Mouse (Mus musculus) olfactory bulb, adult 2 months (tissue): ENCODE results near the gene Ryr2. TPM values are rescaled to one million over a fixed set of nuclear protein-coding genes. Genes with fewer than 3 reads are reported as not detected.

Source experiments
- H3K27ac ChIP-seq: fragments of 200-500 bp; 2 replicates; pipeline ENCODE4 v1.5.1; 2012; ENCODE audit warnings: low read depth, low read length; ENCODE audit not compliant: insufficient read depth
- H3K4me1 ChIP-seq: fragments of 200-500 bp; 2 replicates; pipeline ENCODE4 v1.6.1; 2012; ENCODE audit warnings: low read length; ENCODE audit not compliant: control insufficient read depth, insufficient read depth
- H3K4me3 ChIP-seq: fragments of 200-500 bp; 2 replicates; pipeline ENCODE4 v1.5.1; 2012; ENCODE audit warnings: mild to moderate bottlenecking, low read depth, low read length, moderate library complexity; ENCODE audit not compliant: insufficient read depth
- CTCF ChIP-seq: fragments of 200-500 bp; IDR thresholded peaks from 2 replicates; pipeline ENCODE4 v1.5.1; 2012; ENCODE audit warnings: low read depth, mild to moderate bottlenecking, low read length, moderate library complexity; ENCODE audit not compliant: insufficient read depth
- POLR2A ChIP-seq: fragments of 200-500 bp; IDR thresholded peaks from 2 replicates; pipeline ENCODE4 v1.6.1; 2012; ENCODE audit warnings: mild to moderate bottlenecking, low read depth, low read length, moderate library complexity; ENCODE audit not compliant: insufficient read depth
- WGBS: fragments of 180-500 bp; shearing (Covaris S2); methylation state at CpG from one replicate; pipeline ENCODE4 v1.1.7; 2018; 5-methylcytosine and 5-hydroxymethylcytosine counted together
- polyA plus RNA-seq: library from polyadenylated mRNA; stranded (reverse); fragments of >200 nt; gene quantifications from 2 replicates; pipeline ENCODE4 v1.2.4, GENCODE M21; 2012; ENCODE audit warnings: low replicate concordance; ENCODE audit not compliant: missing spikeins, insufficient read depth, insufficient read length

Ryr2 gene
- polyA plus RNA-seq, 1 experiment, result 196 TPM

GRCm38 (mm10) chr13:12033272-12033671 lies 73.5 kb downstream of the Ryr2 start:
- Histone ChIP-seq H3K4me3 (no peak overlapping the region), H3K27ac (no peak overlapping the region), H3K4me1 (peaks cover 10% of the 10 kb centered on the region)
- 89% methylated on average over 5 of the region's 5 CpGs for WGBS
- TF ChIP-seq POLR2A (no peak), CTCF (no peak)

GRCm38 (mm10) chr13:12029841-12030240 lies 76.9 kb downstream of the Ryr2 start:
- 68% methylated on average over 7 of the region's 7 CpGs for WGBS
- no peak overlapping the region for H3K4me3 ChIP-seq
- peaks cover 5% of the 10 kb centered on the region for H3K4me1 ChIP-seq
- H3K27ac ChIP-seq, result no peak overlapping the region
- no peak for TF ChIP-seq CTCF

- H3K4me1 ChIP-seq, result peaks cover 5% of the 10 kb centered on the region
- 86% methylated on average over 4 of the region's 4 CpGs for WGBS
- no peak overlapping the region for H3K27ac ChIP-seq
- TF ChIP-seq POLR2A (no peak), CTCF (no peak)
- H3K4me3 ChIP-seq, result no peak overlapping the region
Observed at GRCm38 (mm10) chr13:12029326-12029725, 77.4 kb downstream of the Ryr2 start.

- TF ChIP-seq CTCF (no peak), POLR2A (no peak)
- WGBS, result 89% methylated on average over 9 of the region's 9 CpGs
- no peak overlapping the region for H3K27ac ChIP-seq
- no peak overlapping the region for H3K4me3 ChIP-seq
- peaks cover 12% of the 10 kb centered on the region for H3K4me1 ChIP-seq
Observed at GRCm38 (mm10) chr13:12018046-12018445, 88.7 kb downstream of the Ryr2 start.

GRCm38 (mm10) chr13:12013986-12014385 lies 92.8 kb downstream of the Ryr2 start:
- TF ChIP-seq CTCF (no peak), POLR2A (no peak)
- WGBS, result 64% methylated on average over 8 of the region's 8 CpGs
- H3K4me3 ChIP-seq, result no peak overlapping the region
- H3K27ac ChIP-seq, result no peak overlapping the region
- peaks cover 7% of the 10 kb centered on the region for H3K4me1 ChIP-seq

- TF ChIP-seq CTCF (no peak), POLR2A (no peak)
- H3K4me3 ChIP-seq, result no peak overlapping the region
- WGBS, result 63% methylated on average over 6 of the region's 6 CpGs
- H3K27ac ChIP-seq, result no peak overlapping the region
- H3K4me1 ChIP-seq, result peaks cover 6% of the 10 kb centered on the region
Observed at GRCm38 (mm10) chr13:12008995-12009689, 97.6 kb downstream of the Ryr2 start.

GRCm38 (mm10) chr13:12007579-12007978 lies 99.2 kb downstream of the Ryr2 start:
- TF ChIP-seq POLR2A, result no peak
- WGBS, result 75% methylated on average over 2 of the region's 2 CpGs
- Histone ChIP-seq H3K27ac (no peak overlapping the region), H3K4me3 (no peak overlapping the region), H3K4me1 (peaks cover 7% of the 10 kb centered on the region)

- Histone ChIP-seq H3K4me1 (peaks cover 11% of the 10 kb centered on the region), H3K27ac (no peak overlapping the region), H3K4me3 (no peak overlapping the region)
- 23% methylated on average over 3 of the region's 3 CpGs for WGBS
- TF ChIP-seq POLR2A, result no peak
- no peak for TF ChIP-seq CTCF
Observed at GRCm38 (mm10) chr13:12001891-12002294, 104.9 kb downstream of the Ryr2 start.

GRCm38 (mm10) chr13:11999851-12000250 lies 106.9 kb downstream of the Ryr2 start:
- Histone ChIP-seq H3K4me3 (no peak overlapping the region), H3K4me1 (peaks cover 7% of the 10 kb centered on the region), H3K27ac (no peak overlapping the region)
- TF ChIP-seq CTCF (no peak), POLR2A (no peak)
- 70% methylated on average over 4 of the region's 4 CpGs for WGBS

GRCm38 (mm10) chr13:11997366-11997765 lies 109.4 kb downstream of the Ryr2 start:
- 82% methylated on average over 2 of the region's 2 CpGs for WGBS
- Histone ChIP-seq H3K27ac (no peak overlapping the region), H3K4me3 (no peak overlapping the region), H3K4me1 (peaks cover 4% of the 10 kb centered on the region)
- TF ChIP-seq CTCF (no peak), POLR2A (no peak)
